Mouse (Mus musculus) c-Kit-negative CD71-positive TER-119-positive erythroid progenitor cells, embryonic 14.5 days (primary cell): ENCODE results near the gene Muc4.
A peak's percentile ranks its signal among the peaks of the same experiment; 100 is the strongest.

Experiments
- DNase-seq: peaks from one replicate; pipeline ENCODE4 v3.0.0-alpha.2; 2013; ENCODE audit warnings: low read depth, low spot score

Gene Muc4

GRCm38 (mm10) chr16:32803901-32804300 lies 68.2 kb downstream of the Muc4 start:
- no peak for DNase-seq

- no peak for DNase-seq
Measured at GRCm38 (mm10) chr16:32805151-32805550, 69.5 kb downstream of the Muc4 start.

GRCm38 (mm10) chr16:32807408-32808185 lies 71.9 kb downstream of the Muc4 start:
- DNase-seq = no peak

- DNase-seq = no peak
Measured at GRCm38 (mm10) chr16:32810321-32810720, 74.6 kb downstream of the Muc4 start, which contains the start of gene Smbd1. Gene Smbd1, minus strand, starts transcription at chr16:32810477.

GRCm38 (mm10) chr16:32812888-32813361 lies 77.2 kb downstream of the Muc4 start:
- DNase-seq = peak; percentile 60

GRCm38 (mm10) chr16:32813362-32813761 lies 77.7 kb downstream of the Muc4 start:
- DNase-seq = no peak

GRCm38 (mm10) chr16:32813771-32814170 lies 78.1 kb downstream of the Muc4 start:
- no peak for DNase-seq

GRCm38 (mm10) chr16:32814539-32814938 lies 78.9 kb downstream of the Muc4 start:
- DNase-seq = no peak

GRCm38 (mm10) chr16:32815160-32815605 lies 79.5 kb downstream of the Muc4 start:
- DNase-seq = no peak

GRCm38 (mm10) chr16:32818036-32818435 lies 82.3 kb downstream of the Muc4 start:
- no peak for DNase-seq

- no peak for DNase-seq
Measured at GRCm38 (mm10) chr16:32818441-32818840, 82.8 kb downstream of the Muc4 start.

GRCm38 (mm10) chr16:32821772-32822449 lies 86.2 kb downstream of the Muc4 start:
- no peak for DNase-seq

- DNase-seq = no peak
Measured at GRCm38 (mm10) chr16:32822450-32822827, 86.8 kb downstream of the Muc4 start.

- DNase-seq = no peak
Measured at GRCm38 (mm10) chr16:32822881-32823280, 87.2 kb downstream of the Muc4 start.

GRCm38 (mm10) chr16:32823487-32823886 lies 87.8 kb downstream of the Muc4 start:
- no peak for DNase-seq

GRCm38 (mm10) chr16:32824061-32824460 lies 88.4 kb downstream of the Muc4 start:
- DNase-seq = no peak

GRCm38 (mm10) chr16:32825380-32825779 lies 89.7 kb downstream of the Muc4 start:
- DNase-seq = no peak

GRCm38 (mm10) chr16:32826521-32826920 lies 90.8 kb downstream of the Muc4 start:
- no peak for DNase-seq

- no peak for DNase-seq
Measured at GRCm38 (mm10) chr16:32829104-32829503, 93.4 kb downstream of the Muc4 start.

GRCm38 (mm10) chr16:32831501-32831900 lies 95.8 kb downstream of the Muc4 start:
- no peak for DNase-seq
